Mouse (Mus musculus) limb, embryonic 14.5 days (tissue): Measurements from ENCODE around the gene Bbs9. TPM values are rescaled to one million over a fixed set of nuclear protein-coding genes. Genes with fewer than 3 reads are reported as not detected.

Source experiments
- ATAC-seq: fragments of 200-750 bp; cut with Nextera tagmentation; 2 replicates; pipeline ENCODE4 v1.8.0; 2017; ENCODE audit warnings: low read depth, moderate number of reproducible peaks, moderate TSS enrichment; ENCODE audit not compliant: low FRiP score
- DNase-seq: peaks from one replicate; pipeline ENCODE4 v3.0.0-alpha.2; 2015; ENCODE audit warnings: low spot score
- H3K27ac ChIP-seq: fragments of 300-500 bp; sonication (generic); replicated peaks from 2 replicates; pipeline ENCODE4 v1.5.1; 2014; ENCODE audit warnings: low read depth, mild to moderate bottlenecking, low read length, moderate library complexity, mixed read lengths
- H3K27me3 ChIP-seq: fragments of 300-500 bp; sonication (generic); 2 replicates; pipeline ENCODE4 v1.6.1; 2014; ENCODE audit warnings: low read length, mixed read lengths; ENCODE audit not compliant: control insufficient read depth, insufficient read depth
- H3K36me3 ChIP-seq: fragments of 300-500 bp; sonication (generic); 2 replicates; pipeline ENCODE4 v1.6.1; 2014; ENCODE audit warnings: mild to moderate bottlenecking, low read length, moderate library complexity, mixed read lengths; ENCODE audit not compliant: control insufficient read depth, insufficient read depth
- H3K4me1 ChIP-seq: fragments of 300-500 bp; sonication (generic); 2 replicates; pipeline ENCODE4 v1.6.1; 2014; ENCODE audit warnings: antibody characterized with exemption, low read length, mixed read lengths; ENCODE audit not compliant: control insufficient read depth, insufficient read depth
- H3K4me2 ChIP-seq: fragments of 300-500 bp; sonication (generic); replicated peaks from 2 replicates; pipeline ENCODE4 v1.6.1; 2014; ENCODE audit warnings: low read depth, mild to moderate bottlenecking, low read length, moderate library complexity; ENCODE audit not compliant: severe bottlenecking
- H3K4me3 ChIP-seq: fragments of 300-500 bp; sonication (generic); replicated peaks from 2 replicates; pipeline ENCODE4 v1.5.1; 2014; ENCODE audit warnings: low read length
- H3K9ac ChIP-seq: fragments of 300-500 bp; sonication (generic); 2 replicates; pipeline ENCODE4 v1.6.1; 2014; ENCODE audit warnings: mild to moderate bottlenecking, low read depth, low read length, moderate library complexity; ENCODE audit not compliant: severe bottlenecking
- H3K9me3 ChIP-seq: fragments of 300-500 bp; sonication (generic); 2 replicates; pipeline ENCODE4 v1.6.1; 2016; ENCODE audit warnings: low read length; ENCODE audit not compliant: control insufficient read depth
- POLR2A ChIP-seq: fragments of 200-500 bp; IDR thresholded peaks from 2 replicates; pipeline ENCODE4 v1.8.0; 2012; ENCODE audit warnings: inconsistent platforms, mild to moderate bottlenecking, moderate library complexity, borderline replicate concordance; ENCODE audit not compliant: insufficient read depth, insufficient read length; ENCODE audit errors: extremely low read depth
- WGBS: fragments of 180-500 bp; shearing (Covaris S2); extraction: QIAGEN DNeasy Blood & Tissue Kit; methylation state at CpG from one replicate; pipeline ENCODE4 v1.1.7; 2014; 5-methylcytosine and 5-hydroxymethylcytosine counted together
- polyA plus RNA-seq, 2 experiments: library from polyadenylated mRNA; depleted of rRNA in 1 of 2; stranded (reverse) in 1 of 2; unstranded in 1 of 2; fragments of >200 nt; fragmentation: Nextera tagmentation in 1 of 2; extraction: Ambion mirVana in 1 of 2; gene quantifications; 2 replicates each; pipeline versions ENCODE4 v1.2.1 to v1.2.3; 2012 to 2014

Gene Bbs9
- polyA plus RNA-seq, 2 experiments, result 12.7 to 15.7 TPM

- DNase-seq (no peak), ATAC-seq (no peak)
- Histone ChIP-seq H3K27ac (no peak overlapping the region), H3K4me3 (no peak overlapping the region), H3K27me3 (no peaks in the 10 kb centered on the region), H3K9ac (no peak overlapping the region), H3K4me2 (no peak overlapping the region), H3K4me1 (0 out of 2 replicates have a peak, but pooled peaks cover 3% of the 10 kb centered on the region), H3K36me3 (no peaks in the 10 kb centered on the region), H3K9me3 (no peaks in the 10 kb centered on the region)
- WGBS, result 85% methylated on average over 8 of the region's 8 CpGs
- TF ChIP-seq POLR2A, result no peak
Measured at GRCm38 (mm10) chr9:22810454-22810853, 334.9 kb downstream of the Bbs9 start.

- 81% methylated on average over 2 of the region's 2 CpGs for WGBS
- ATAC-seq (no peak), DNase-seq (no peak)
- Histone ChIP-seq H3K9ac (no peak overlapping the region), H3K36me3 (no peaks in the 10 kb centered on the region), H3K4me2 (no peak overlapping the region), H3K4me3 (no peak overlapping the region), H3K27ac (no peak overlapping the region), H3K9me3 (no peaks in the 10 kb centered on the region), H3K27me3 (no peaks in the 10 kb centered on the region), H3K4me1 (0 out of 2 replicates have a peak, but pooled peaks cover 3% of the 10 kb centered on the region)
- no peak for TF ChIP-seq POLR2A
Measured at GRCm38 (mm10) chr9:22811931-22812330, 336.4 kb downstream of the Bbs9 start.

GRCm38 (mm10) chr9:22814407-22815092, 339.0 kb downstream of the Bbs9 start:
- no peak overlapping the region for H3K27ac ChIP-seq
- no peak overlapping the region for H3K9ac ChIP-seq
- H3K4me2 ChIP-seq, result no peak overlapping the region
- H3K27me3 ChIP-seq, result no peaks in the 10 kb centered on the region
- 38% methylated on average over 9 of the region's 9 CpGs for WGBS
- no peak overlapping the region for H3K4me3 ChIP-seq
- H3K9me3 ChIP-seq, result no peaks in the 10 kb centered on the region
- no peaks in the 10 kb centered on the region for H3K36me3 ChIP-seq
- 0 out of 2 replicates have a peak, but pooled peaks cover 3% of the 10 kb centered on the region for H3K4me1 ChIP-seq
- DNase-seq (no peak), ATAC-seq (no peak)
- no peak for TF ChIP-seq POLR2A

- no peak overlapping the region for H3K4me2 ChIP-seq
- H3K4me1 ChIP-seq, result 0 out of 2 replicates have a peak, but pooled peaks cover 3% of the 10 kb centered on the region
- H3K36me3 ChIP-seq, result no peaks in the 10 kb centered on the region
- no peak overlapping the region for H3K9ac ChIP-seq
- ATAC-seq (no peak), DNase-seq (no peak)
- 35% methylated on average over 7 of the region's 7 CpGs for WGBS
- no peak overlapping the region for H3K4me3 ChIP-seq
- TF ChIP-seq POLR2A, result no peak
- H3K27me3 ChIP-seq, result no peaks in the 10 kb centered on the region
- H3K9me3 ChIP-seq, result no peaks in the 10 kb centered on the region
- no peak overlapping the region for H3K27ac ChIP-seq
Measured at GRCm38 (mm10) chr9:22815093-22815458, 339.6 kb downstream of the Bbs9 start.

GRCm38 (mm10) chr9:22819539-22819938, 344.0 kb downstream of the Bbs9 start:
- Histone ChIP-seq H3K4me2 (no peak overlapping the region), H3K4me1 (0 out of 2 replicates have a peak, but pooled peaks cover 3% of the 10 kb centered on the region), H3K27me3 (no peaks in the 10 kb centered on the region), H3K9ac (no peak overlapping the region), H3K36me3 (no peaks in the 10 kb centered on the region), H3K27ac (no peak overlapping the region), H3K4me3 (no peak overlapping the region), H3K9me3 (no peaks in the 10 kb centered on the region)
- no peak for TF ChIP-seq POLR2A
- no peak for ATAC-seq
- DNase-seq, result no peak
- 85% methylated on average over 6 of the region's 6 CpGs for WGBS
